Mouse (Mus musculus) kidney, adult 10 weeks (tissue): ENCODE measurements around the gene Man2a1. TPM values are rescaled to one million over a fixed set of nuclear protein-coding genes. Genes with fewer than 3 reads are reported as not detected.

Source experiments
- polyA plus RNA-seq: library from polyadenylated mRNA; stranded (reverse); fragments of 350-450 nt; fragmentation: Illumina TruSeq; extraction: RNeasy Lipid Tissue Mini Kit (QIAGEN cat#74804); gene quantifications from one replicate; pipeline ENCODE4 v1.2.3, GENCODE M21; 2014; ENCODE audit warnings: low read depth, low replicate concordance

The Man2a1 gene
- 122 TPM for polyA plus RNA-seq

DNA sequence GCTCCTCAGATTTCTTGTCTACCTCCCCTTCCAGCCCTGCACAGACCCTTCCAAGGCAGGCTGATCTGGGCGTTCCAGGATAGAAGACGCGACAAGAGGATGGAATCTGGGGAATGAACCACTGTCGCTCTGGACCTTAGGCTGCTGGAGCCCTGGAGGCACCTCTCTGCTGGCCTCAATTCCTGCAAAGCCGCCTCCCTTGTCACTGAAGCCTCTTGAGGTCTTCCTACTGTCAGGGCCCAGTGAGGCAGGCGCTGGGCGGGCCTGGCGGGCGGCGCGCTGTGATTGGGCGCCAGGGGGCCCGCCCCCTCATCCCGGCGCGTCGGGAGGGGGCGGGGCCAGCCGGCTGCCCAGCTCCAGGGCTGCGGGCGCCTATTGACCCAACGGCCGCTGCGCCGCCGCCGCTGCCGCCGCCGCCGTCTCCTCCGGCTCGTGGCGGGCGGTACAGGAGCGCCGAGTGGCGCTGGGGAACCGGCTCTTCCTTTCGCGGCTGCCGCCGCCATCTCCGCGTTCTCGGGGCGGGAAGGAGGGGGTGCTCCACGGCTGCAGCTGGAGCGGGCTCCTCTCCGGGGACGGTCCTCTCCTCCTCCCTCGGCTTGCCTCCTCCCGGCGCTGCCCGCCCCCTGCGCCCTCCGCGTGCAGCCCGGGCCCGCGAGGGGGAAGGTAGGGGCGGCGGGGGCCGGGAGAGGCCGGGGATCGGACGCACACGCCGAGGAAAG lies at the start of gene Man2a1:
Man2a1 (plus strand) TSS at position 365 of the 719 bp plus-strand sequence.

Other genes starting within 250 kb of the Man2a1 start
- gene 4930583I09Rik, start 235.3 kb downstream of the Man2a1 start, polyA plus RNA-seq = not detected